Mouse (Mus musculus) myocyte (in vitro differentiated cells): ENCODE measurements around the gene Igfbp6. TPM values are rescaled to one million over a fixed set of nuclear protein-coding genes. Genes with fewer than 3 reads are reported as not detected.

ENCODE experiments used
- H3K27me3 ChIP-seq: one replicate; pipeline ENCODE4 v1.6.1; 2011; ENCODE audit not compliant: control insufficient read depth, insufficient read depth, insufficient read length
- H3K36me3 ChIP-seq: one replicate; pipeline ENCODE4 v1.6.1; 2011; ENCODE audit not compliant: control insufficient read depth, insufficient read depth
- H3K4me2 ChIP-seq: one replicate; pipeline ENCODE4 v1.6.1; 2011; ENCODE audit warnings: low read depth, control low read depth
- H3K4me3 ChIP-seq: one replicate; pipeline ENCODE4 v1.5.1; 2011; ENCODE audit warnings: mild to moderate bottlenecking, control low read depth, moderate library complexity
- H3K79me2 ChIP-seq: one replicate; pipeline ENCODE4 v1.6.1; 2011; ENCODE audit not compliant: control insufficient read depth, insufficient read depth
- H3ac ChIP-seq: one replicate; pipeline ENCODE4 v1.6.1; 2011; ENCODE audit not compliant: control insufficient read depth, insufficient read length
- CEBPB ChIP-seq: IDR thresholded peaks from 2 replicates; pipeline ENCODE4 v1.6.1; 2011; ENCODE audit warnings: mild to moderate bottlenecking, moderate library complexity; ENCODE audit not compliant: poor library complexity, insufficient read depth, severe bottlenecking
- E2F4 ChIP-seq: IDR thresholded peaks from one replicate; pipeline ENCODE4 v1.6.1; 2011; ENCODE audit warnings: mild to moderate bottlenecking, control low read depth, moderate library complexity; ENCODE audit not compliant: insufficient read depth
- MAX ChIP-seq: IDR thresholded peaks from one replicate; pipeline ENCODE4 v1.6.1; 2011; ENCODE audit warnings: low read depth, mild to moderate bottlenecking, control low read depth
- MYOD1 ChIP-seq, 3 experiments: IDR thresholded peaks; one replicate each; pipeline ENCODE4 v1.6.1; 2011; ENCODE audit warnings: control low read depth in 2 of 3, low read depth in 2 of 3, mild to moderate bottlenecking in 2 of 3, moderate library complexity in 1 of 3; ENCODE audit not compliant: insufficient read length in 2 of 3, control insufficient read depth in 1 of 3
- MYOG ChIP-seq, 3 experiments: IDR thresholded peaks; one replicate each; pipeline ENCODE4 v1.6.1; 2011; ENCODE audit warnings: control low read depth in 2 of 3, low read depth in 2 of 3, mild to moderate bottlenecking in 2 of 3; ENCODE audit not compliant: insufficient read length in 2 of 3, control insufficient read depth in 1 of 3, insufficient read depth in 1 of 3
- POLR2A ChIP-seq: IDR thresholded peaks from one replicate; pipeline ENCODE4 v1.6.1; 2011; ENCODE audit warnings: low read depth, mild to moderate bottlenecking, control low read depth, moderate library complexity; ENCODE audit not compliant: insufficient read length
- POLR2AphosphoS2 ChIP-seq: IDR thresholded peaks from one replicate; pipeline ENCODE4 v1.6.1; 2011; ENCODE audit warnings: low read depth, control low read depth; ENCODE audit not compliant: insufficient read length
- REST ChIP-seq: IDR thresholded peaks from one replicate; pipeline ENCODE4 v1.6.1; 2011; ENCODE audit warnings: mild to moderate bottlenecking, control low read depth, moderate library complexity; ENCODE audit not compliant: insufficient read depth, insufficient read length
- SRF ChIP-seq: IDR thresholded peaks from one replicate; pipeline ENCODE4 v1.6.1; 2011; ENCODE audit warnings: low read depth; ENCODE audit not compliant: control insufficient read depth, insufficient read length
- TCF12 ChIP-seq: IDR thresholded peaks from one replicate; pipeline ENCODE4 v1.6.1; 2011; ENCODE audit warnings: mild to moderate bottlenecking, control low read depth; ENCODE audit not compliant: poor library complexity, insufficient read depth, severe bottlenecking
- TCF3 ChIP-seq: IDR thresholded peaks from one replicate; pipeline ENCODE4 v1.6.1; 2011; ENCODE audit warnings: low read depth, control low read depth; ENCODE audit not compliant: insufficient read length
- USF1 ChIP-seq: IDR thresholded peaks from one replicate; pipeline ENCODE4 v1.6.1; 2011; ENCODE audit warnings: low read depth, mild to moderate bottlenecking, control low read depth, moderate library complexity
- polyA plus RNA-seq: library from polyadenylated mRNA; unstranded; fragments of >200 nt; fragmentation: generic; extraction: Trizol; gene quantifications from one replicate; pipeline ENCODE4 v1.2.1, GENCODE M21; 2012; ENCODE audit warnings: missing spikeins

The Igfbp6 gene
- polyA plus RNA-seq, 1 experiment: 182 TPM

DNA sequence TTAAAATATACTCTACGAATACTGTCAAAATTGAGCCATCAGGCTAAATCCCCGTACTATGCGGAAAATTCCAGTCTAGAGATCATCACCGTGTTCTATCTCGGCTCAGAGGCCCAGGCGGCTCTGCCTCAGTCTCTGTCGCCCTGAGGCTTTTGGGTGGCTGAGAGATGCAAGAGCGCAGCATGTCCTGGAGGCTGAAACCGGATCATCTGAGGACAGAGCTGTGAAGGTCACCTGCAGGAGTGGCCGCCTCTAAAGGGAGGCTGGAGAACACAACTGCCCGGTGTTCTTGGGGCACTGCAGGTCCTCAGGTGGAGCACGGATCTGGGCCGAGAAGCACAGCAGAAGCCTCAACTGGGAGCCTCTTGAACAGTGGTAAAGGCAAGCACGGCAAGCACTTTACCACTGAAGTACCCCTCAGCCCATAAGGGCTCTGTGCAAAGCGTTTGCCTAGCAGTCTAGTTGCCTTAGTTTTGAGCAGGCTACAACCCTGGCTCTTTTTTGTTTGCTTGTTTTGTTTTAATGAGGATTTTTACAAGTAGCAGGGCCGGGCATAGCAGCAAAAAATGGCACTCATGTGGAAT is 31.7 kb downstream of the Igfbp6 start:
- Histone ChIP-seq H3K27me3 (no peaks in the 10 kb centered on the region), H3K79me2 (no peaks in the 10 kb centered on the region), H3K4me3 (no peak overlapping the region), H3K36me3 (no peaks in the 10 kb centered on the region), H3K4me2 (no peak overlapping the region), H3ac (no peak overlapping the region)
- TF ChIP-seq E2F4 (no peak), POLR2AphosphoS2 (no peak), MAX (no peak), MYOD1 (IDR thresholded peaks at IDR 0.05; ENCODE audit: control insufficient read depth in 1 of 3, insufficient read length in 2 of 3, low read depth in 2 of 3) (no peak), POLR2A (no peak), USF1 (no peak), TCF3 (no peak), CEBPB (no peak)

DNA sequence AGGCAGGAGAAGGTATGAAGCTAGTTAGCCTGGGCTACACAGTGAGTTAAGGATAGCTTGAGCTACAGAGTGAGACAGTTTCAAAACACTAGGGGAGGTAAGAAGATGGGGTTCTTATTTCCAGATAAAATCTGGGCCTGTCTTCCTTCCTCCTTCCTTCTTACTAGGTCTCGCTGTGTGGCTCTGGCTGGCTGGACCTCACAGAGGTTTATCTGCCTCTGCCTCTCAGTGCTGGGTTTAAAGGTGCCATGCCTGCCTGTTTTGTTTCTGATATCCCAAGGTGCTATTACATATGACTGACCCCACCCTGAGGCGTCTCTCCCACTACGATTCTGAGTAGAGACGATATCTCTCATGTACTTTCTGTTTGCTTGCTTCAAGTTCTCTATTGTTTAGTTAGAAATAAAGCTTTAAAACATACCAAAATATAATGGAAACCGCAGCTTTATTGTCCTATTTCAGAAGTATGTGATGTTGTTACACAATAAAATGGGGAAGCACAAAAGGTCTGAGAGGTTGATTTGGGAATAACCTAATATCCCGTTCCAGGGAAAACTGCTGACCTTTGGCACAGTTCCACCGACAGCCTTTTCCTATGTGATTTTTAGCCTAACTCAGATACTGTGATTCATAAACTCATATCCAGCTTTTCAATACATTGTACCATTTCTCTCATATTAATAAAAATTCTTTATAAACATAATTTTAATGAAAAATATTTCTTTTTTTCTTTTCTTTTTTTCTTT is 32.6 kb downstream of the Igfbp6 start:
- Histone ChIP-seq H3K36me3 (no peaks in the 10 kb centered on the region), H3K27me3 (no peaks in the 10 kb centered on the region), H3K4me2 (no peak overlapping the region), H3K4me3 (no peak overlapping the region), H3ac (no peak overlapping the region), H3K79me2 (no peaks in the 10 kb centered on the region)
- TF ChIP-seq USF1: no peak
- no peak for TF ChIP-seq CEBPB
- TF ChIP-seq POLR2AphosphoS2: no peak
- TF ChIP-seq POLR2A: no peak
- TF ChIP-seq REST: no peak
- no peak for TF ChIP-seq E2F4
- TF ChIP-seq MYOG (IDR thresholded peaks at IDR 0.05; ENCODE audit: control insufficient read depth in 1 of 3, insufficient read depth in 1 of 3, insufficient read length in 2 of 3, low read depth in 2 of 3): no peak
- no peak for TF ChIP-seq MYOD1 (IDR thresholded peaks at IDR 0.05; ENCODE audit: control insufficient read depth in 1 of 3, insufficient read length in 2 of 3, low read depth in 2 of 3)
- no peak for TF ChIP-seq TCF3
- no peak for TF ChIP-seq SRF
- TF ChIP-seq MAX: no peak
- TF ChIP-seq TCF12: no peak

DNA sequence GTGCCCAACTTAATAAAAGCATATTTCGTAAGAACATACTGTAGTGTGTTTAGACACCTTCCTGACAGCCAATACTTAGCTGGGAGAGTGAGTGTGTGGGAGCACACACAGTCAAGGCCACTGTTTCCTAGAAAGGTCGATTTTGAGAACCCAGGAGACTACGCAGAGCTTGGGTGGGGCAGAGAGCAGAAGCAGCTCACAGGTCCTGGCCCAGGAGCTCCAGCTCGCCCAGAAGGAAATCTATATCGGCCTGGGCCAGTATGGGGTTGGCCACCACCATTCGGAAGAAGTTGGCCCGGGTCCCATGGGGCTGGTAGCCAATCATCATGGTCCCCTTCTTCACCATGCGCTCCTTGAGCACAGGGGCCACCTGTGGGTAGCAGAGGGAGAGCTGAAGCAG is 33.3 kb downstream of the Igfbp6 start:
- Histone ChIP-seq H3K36me3 (no peaks in the 10 kb centered on the region), H3K4me3 (no peak overlapping the region), H3ac (no peak overlapping the region), H3K79me2 (no peaks in the 10 kb centered on the region), H3K4me2 (no peak overlapping the region), H3K27me3 (no peaks in the 10 kb centered on the region)
- no peak for TF ChIP-seq TCF3
- no peak for TF ChIP-seq TCF12
- no peak for TF ChIP-seq MAX
- TF ChIP-seq E2F4: no peak
- TF ChIP-seq MYOG (IDR thresholded peaks at IDR 0.05; ENCODE audit: control insufficient read depth in 1 of 3, insufficient read depth in 1 of 3, insufficient read length in 2 of 3, low read depth in 2 of 3): no peak
- TF ChIP-seq REST: no peak
- no peak for TF ChIP-seq USF1
- TF ChIP-seq CEBPB: no peak
- TF ChIP-seq SRF: no peak

DNA sequence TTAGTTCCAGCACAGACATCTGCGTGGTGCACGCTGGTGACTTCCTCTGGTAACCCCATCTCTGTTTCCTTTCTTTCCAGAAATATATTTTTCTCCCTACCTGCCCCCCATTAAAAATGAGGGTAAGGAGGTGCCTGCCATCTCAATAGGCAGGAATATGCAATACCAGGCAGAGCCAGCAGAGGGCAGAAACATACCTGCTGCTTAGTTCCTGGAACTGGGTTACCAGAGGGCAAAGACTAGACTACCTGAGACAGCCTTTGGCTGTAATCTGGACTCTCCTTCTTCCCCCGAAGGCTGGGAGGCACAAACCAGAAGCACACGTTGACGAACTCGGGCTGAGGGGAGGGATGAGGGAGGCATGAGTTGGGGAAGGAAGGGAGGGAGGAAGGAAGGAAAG is 34.1 kb downstream of the Igfbp6 start:
- TF ChIP-seq TCF3: no peak
- Histone ChIP-seq H3K4me3 (no peak overlapping the region), H3K36me3 (no peaks in the 10 kb centered on the region)

DNA sequence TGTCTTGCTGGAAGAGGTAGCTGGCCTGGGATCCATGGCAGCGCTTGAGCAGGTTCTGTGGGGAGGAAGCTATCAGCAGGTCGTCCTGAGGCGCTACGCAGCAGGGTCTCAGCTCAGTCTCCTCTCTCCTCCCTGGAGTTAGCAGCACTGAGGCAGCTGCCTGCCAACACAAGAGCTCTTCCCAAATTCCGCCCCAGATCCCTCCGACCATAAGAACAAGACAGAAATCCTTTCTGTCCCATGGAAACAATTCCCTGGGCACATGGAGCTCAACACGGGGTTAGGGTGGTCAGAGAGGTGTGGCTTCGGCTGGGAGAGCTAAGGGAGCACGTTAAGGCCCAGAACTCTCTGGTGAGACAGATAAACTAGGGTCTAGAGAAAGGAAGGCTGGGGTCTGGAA is 34.9 kb downstream of the Igfbp6 start:
- Histone ChIP-seq H3K27me3 (no peaks in the 10 kb centered on the region), H3K36me3 (no peaks in the 10 kb centered on the region)
- no peak for TF ChIP-seq POLR2A
- TF ChIP-seq MYOG (IDR thresholded peaks at IDR 0.05; ENCODE audit: control insufficient read depth in 1 of 3, insufficient read depth in 1 of 3, insufficient read length in 2 of 3, low read depth in 2 of 3): no peak
- no peak for TF ChIP-seq TCF12
- no peak for TF ChIP-seq MYOD1 (IDR thresholded peaks at IDR 0.05; ENCODE audit: control insufficient read depth in 1 of 3, insufficient read length in 2 of 3, low read depth in 2 of 3)
- no peak for TF ChIP-seq REST
- no peak for TF ChIP-seq E2F4
- no peak for TF ChIP-seq CEBPB
- TF ChIP-seq TCF3: no peak
- TF ChIP-seq SRF: no peak
- no peak for TF ChIP-seq USF1
- TF ChIP-seq POLR2AphosphoS2: no peak
- no peak for TF ChIP-seq MAX

More for the DNA sequence above, 34.1 kb downstream of the Igfbp6 start:
- Histone ChIP-seq H3K27me3 (no peaks in the 10 kb centered on the region), H3ac (no peak overlapping the region), H3K79me2 (no peaks in the 10 kb centered on the region), H3K4me2 (no peak overlapping the region)

More for the DNA sequence above, 34.9 kb downstream of the Igfbp6 start:
- H3K4me2 ChIP-seq: no peak overlapping the region
- H3K4me3 ChIP-seq: no peak overlapping the region
- no peak overlapping the region for H3ac ChIP-seq
- H3K79me2 ChIP-seq: no peaks in the 10 kb centered on the region
